Mouse (Mus musculus) E14TG2a.4 (cell line): ENCODE data around the gene Itpk1.

ENCODE experiments used
- CTCF ChIP-seq: conservative IDR thresholded peaks from 2 replicates; pipeline ENCODE4 v1.5.1; 2014; ENCODE audit warnings: low read length
- NANOG ChIP-seq: IDR thresholded peaks from 2 replicates; pipeline ENCODE4 v1.6.1; 2014; ENCODE audit warnings: borderline replicate concordance, low read length, mixed read lengths
- POU5F1 ChIP-seq: IDR thresholded peaks from 2 replicates; pipeline ENCODE4 v1.6.1; 2014; ENCODE audit warnings: low read length, borderline replicate concordance

GRCm38 (mm10) chr12:102703111-102703412, 1.7 kb downstream of the Itpk1 start:
- TF ChIP-seq CTCF (peak; percentile 36), NANOG (no peak), POU5F1 (no peak)
